Mouse (Mus musculus): ENCODE measurements at regions not wholly inside any gene's neighbourhood (a gene's known extent, or its start where the extent isn't known, plus 50 kb on each side); places are given as distances from the start of the nearest gene placed in this dataset.

DNA sequence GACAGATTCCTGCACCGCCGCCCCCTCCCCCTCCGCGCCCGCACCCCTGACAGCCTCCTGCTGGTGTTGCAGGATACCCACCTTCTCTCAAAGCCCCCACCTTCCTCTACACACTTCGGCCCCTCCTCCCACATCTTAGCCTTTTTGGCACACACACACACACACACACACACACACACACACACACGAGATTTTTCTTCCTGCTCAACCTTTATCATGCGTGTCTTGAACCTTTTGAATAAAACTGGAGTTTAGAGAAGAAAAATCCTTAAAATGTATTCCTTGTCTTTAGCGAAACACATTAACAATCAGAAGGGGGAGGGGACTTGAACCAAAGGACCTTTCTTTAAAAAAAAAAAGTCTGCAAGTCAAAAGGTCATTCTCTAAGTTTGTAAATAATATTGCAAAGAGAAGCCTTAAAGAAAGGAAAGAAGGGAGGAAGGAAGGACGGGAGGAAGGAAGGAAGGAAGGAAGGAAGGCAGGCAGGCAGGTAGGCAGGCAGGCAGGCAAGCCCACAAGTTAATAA lies 227.7 kb downstream of the Mef2c start:
- DNase-seq, result no peak

DNA sequence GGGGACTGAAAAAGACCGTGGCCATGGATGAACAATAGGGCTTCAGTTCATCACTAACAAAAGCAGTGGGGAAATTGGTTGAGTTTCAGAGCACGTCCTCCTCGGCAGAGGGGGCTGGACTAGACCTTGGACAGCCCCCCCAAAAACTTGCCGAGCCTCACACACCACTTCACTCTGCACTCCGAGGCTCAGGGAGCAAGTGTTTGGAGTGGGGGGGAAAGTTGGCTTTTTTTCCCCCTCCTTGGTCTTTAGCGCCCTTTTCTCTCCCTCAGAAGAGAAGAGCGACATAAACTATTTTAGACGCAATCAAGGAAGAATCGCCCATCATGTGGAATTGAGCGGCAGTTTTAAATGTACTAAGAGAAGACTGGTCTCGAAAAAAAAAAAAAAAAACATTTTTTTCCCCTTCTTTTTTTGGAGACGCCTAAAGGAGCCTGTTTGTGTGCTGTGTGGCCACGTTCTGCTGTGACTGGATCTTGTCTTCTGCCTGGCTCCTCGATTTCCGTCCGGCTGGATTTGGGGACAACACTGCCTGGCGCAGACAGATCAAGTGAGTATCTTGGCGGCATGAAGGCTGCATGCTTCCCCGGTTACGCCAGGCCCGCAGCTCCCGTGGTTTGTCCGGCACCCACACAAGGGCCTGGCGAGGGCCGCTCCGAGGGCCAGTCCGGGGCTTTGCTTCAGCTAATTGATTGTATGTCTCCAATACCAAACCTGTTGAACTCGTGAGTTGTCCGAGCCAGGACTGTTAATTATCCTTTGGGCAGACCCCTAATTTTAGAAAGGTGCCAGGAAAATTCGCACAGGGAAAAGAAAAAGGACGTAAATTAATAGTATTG lies 228.7 kb downstream of the Mef2c start:
- peak; percentile 44 for DNase-seq

DNA sequence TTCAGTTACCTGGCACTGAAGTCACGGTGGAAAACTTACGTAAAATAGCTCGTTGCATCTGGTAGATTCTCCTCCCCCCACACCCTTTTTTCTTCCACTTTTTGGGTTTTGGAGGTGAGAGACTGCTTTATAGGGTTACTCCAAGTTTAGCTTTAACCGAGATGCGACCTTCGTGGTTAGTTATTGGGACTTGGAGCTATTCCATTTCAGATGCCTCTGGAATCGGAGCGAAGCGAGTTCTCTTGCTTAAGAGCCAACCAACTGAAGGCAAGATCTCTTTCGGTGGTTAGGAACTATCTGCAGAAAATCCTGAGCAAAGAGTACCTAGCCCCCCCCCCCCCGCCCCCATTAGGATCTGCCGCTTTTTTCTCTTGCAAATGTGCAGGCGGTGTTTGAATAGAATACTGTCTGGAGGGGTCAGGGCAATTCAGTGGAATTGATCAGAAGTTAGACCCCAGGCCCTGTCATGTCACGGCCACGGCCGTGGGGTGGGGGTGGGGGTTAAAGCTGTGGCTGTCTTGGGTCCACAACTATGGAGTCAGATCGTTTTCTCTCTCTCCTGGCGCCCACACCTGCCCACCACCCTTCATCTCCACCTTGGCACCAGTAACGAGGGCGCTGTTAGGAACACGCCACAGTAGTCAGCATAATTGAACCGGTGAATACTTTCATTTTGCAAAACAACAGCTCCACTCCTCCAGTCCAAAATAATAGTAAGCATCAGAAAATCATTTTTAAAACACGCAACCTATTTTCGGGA lies 229.6 kb downstream of the Mef2c start:
- no peak for DNase-seq

DNA sequence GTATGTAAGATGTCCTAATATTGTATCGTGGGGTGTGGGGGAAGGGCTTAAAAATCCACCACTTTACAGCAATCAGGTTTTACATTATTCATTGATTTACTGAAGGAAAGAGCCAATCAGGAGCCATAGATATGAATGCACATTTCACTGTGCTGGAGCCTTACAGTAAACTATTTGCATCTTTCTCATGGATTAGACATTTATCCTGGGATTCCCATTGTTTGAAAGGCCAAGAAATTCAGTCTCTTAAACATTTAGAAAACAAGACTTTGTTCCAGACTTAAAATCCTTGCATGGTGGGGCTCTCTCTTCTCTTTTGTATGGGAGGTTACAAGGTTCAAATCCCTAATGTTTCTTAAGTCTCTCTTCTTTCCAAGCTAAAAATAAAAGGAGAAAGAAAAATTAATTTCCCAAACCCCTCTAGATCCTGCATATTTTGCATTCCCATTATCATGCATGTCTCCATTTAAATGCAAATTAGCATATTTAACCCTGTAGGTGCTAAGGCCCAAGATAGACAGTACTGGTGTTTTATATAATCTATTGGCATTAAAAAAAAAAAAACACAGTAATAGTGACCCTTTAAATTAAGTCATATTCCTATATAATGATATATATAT lies 230.3 kb downstream of the Mef2c start:
- no peak for DNase-seq

DNA sequence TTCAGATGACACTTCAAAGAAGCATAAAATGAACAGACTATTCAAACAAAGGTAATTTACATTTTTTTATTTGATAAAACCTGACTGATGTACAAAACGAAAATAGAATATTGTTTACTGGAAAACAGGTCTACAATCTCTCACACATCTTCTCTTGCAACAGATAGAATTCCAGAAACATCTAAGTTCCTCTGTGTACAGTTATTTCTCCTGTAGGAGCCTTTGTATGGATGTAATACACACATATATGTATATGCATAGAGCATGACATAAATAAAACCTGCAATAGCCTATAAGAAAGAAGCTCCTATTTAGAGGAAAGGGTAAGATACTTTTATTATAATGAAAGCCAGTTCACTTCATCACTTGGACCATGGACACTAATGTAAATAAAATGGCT lies 230.8 kb downstream of the Mef2c start:
- no peak for DNase-seq

DNA sequence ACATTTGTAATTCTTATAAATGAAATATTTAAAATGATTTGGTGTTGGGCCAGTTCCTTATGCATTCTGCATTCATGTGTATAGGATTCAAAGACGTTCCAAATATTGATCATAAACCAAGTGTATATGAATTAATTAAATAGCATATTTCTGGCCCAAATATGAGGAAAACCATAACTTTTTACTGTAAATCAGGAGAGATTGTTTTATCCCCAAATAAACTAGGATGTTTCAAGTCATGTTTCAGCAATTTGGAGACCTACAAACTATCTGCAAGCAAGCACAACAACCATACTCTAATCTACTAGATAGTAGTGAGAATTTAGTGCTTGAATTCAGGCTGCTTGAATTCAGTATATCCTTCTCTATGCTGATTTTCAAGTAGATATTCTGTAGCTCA lies 231.3 kb downstream of the Mef2c start:
- no peak for DNase-seq

DNA sequence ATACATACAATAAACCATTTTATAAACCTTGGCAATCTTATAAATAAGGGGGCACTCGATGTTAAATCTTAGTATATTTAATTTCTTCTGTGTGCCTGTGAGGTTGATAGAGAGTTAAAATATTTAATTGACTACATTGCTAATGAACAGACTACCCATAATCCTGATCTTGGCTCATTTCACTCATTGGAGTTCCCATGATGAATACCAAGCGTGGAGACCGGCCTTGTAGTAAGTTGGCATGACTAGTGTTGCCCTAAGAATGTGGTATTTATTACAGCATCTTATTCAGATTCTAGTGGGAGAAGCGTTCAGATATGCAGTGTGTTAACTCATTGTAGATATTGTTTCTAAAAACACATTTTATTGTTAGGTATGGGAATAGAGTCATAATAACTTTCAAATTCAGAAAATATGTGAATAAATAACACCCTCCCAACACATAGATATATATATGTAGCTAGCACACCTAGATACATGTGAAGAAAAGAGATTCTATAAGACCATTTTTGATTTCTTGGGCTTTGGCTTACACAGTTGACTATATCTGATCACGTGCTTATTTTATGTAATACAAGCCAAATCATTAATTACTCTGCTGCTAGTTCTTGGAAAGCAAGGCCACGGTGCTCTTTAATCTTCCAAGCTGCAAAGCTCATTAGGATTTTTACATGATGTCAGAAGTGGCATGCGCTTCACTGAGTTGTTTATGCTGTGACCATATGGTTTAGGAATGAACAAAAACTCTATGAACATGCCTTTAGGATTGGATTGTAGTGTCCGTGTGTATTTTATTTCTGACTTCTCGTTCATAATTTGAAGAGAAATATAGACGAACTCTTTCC lies 232.0 kb downstream of the Mef2c start:
- DNase-seq, result no peak

DNA sequence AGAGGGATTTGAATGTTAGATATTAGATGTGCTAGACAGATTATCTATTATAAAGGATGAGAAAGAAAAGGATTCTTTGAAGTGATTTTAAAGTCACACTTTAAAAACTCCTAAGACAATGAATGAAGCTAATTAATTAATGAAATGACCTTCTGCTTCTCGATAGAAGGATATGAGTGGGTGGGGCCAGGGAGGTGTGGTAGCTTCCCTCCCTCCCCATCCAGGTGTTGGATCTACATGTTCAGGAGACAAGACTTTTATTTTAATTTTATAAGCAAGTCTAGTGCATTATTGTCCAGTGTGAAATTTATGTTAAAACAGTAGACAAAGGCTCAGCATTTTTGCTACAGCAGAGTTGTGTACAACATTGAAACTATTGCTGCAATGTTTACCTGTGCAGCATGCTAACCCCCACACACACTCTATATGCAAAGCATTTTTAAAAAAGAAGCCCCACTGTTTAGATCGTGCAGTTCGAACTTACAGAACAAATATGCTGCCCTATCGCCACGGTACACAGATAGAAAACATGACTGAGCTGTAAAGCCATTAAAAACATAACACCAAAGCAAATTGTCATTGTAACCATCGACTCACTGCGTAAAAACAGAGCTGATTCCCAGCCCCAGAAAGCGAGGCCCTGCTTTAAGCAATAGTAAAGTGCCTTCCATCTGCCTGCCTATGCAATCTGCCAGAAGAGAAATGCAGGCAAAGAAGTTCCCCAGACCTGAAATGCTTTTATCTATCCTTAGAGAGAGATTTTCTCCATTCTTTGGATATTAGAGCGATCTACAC lies 233.4 kb downstream of the Mef2c start:
- no peak for DNase-seq

DNA sequence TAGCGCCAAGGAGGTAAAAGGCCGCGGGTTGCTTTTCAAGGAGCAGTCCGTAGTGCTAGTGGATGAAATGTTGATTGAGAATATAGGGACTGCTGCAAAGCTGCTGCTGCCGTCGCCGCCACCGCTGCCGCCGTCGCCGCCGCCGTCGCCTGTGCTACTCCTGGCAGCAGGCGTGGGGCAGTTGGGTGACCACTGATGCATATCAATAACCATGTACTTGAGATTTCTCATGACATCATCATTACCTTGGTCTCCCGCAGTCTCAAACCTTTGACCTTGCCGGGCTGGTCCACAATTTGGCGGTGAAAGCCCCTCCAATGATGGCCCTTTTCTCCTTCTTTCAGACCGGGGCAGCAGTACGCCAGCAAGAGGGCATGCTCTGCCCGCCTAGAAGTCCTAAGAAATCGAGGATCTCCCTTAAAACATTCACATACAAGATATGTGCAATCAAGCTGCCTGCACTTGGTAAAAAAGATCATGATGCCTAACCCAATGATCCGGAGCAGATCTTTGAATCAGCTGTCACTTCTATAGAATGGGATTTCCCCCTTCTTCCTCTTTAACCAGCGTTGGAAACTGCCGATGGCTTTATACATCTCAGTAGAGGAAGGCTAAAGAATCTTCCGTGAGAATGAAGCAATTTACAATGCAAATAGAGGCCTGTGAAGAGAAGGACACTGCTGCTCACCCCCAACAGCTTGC lies 234.1 kb downstream of the Mef2c start:
- DNase-seq, result no peak

DNA sequence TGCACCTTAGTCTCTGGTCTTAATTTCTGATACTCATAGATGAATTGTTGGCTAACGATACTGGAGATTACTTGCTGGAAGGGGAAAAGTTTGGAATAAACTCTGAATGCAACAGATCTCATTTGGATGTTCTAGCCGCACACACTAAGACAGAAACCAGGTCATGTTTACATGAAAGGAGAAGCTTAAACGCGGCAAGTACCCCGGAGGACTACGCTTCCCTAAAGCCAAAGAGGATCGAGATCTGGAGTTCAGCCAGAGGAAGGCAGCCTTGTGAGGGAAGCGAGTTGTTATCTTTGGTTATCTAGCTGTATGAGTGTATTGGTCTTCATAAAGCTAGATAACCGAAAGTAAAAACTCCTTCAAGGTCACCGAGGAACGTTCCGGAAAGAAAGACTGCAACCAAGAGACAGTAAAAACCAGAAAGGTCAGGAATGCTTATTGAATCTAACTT lies 234.7 kb downstream of the Mef2c start:
- DNase-seq, result no peak

DNA sequence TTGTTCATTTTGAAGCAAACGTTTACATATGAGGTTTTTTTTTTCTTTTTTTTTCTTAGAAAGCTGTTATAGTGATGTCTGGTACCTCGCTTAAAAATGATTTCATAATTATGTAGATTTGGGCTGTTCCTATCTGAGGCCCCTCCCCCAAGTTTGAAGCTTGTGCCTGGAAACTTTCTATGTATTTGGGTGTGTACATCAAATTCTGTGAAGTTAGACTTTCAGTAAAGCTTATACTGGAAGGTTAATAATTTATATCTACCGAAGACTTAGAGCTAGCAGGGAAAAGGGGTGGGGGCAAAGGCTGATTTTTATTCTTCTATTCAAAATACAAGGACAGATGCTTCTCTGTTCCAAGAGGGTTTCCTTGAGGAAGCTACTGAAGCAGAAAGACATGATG lies 235.3 kb downstream of the Mef2c start:
- DNase-seq, result no peak

DNA sequence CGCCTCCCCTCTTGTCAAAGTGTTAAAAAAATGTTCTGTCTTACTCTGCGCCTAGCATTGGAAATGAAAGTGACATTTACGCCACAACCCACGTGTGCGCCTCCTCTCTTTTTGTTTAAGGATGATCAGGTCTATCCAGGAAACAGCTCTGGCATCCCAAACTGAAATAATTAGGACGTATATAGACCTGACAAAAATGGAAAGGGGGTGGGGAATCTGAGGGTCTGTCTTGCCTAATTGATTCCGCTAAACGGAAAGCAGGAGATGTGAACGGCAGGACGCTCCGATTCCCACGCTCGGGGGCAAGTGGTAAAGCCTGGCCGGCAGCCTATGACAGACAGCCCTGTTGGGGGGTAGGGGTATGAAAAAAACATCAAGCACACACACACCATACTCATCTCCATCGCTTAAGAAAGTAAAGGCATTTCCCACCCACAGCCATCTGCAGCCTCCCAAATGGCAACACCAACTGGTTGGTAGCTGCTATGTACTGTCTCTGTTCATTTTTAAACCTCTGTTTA lies 235.8 kb downstream of the Mef2c start:
- DNase-seq, result peak; percentile 59

DNA sequence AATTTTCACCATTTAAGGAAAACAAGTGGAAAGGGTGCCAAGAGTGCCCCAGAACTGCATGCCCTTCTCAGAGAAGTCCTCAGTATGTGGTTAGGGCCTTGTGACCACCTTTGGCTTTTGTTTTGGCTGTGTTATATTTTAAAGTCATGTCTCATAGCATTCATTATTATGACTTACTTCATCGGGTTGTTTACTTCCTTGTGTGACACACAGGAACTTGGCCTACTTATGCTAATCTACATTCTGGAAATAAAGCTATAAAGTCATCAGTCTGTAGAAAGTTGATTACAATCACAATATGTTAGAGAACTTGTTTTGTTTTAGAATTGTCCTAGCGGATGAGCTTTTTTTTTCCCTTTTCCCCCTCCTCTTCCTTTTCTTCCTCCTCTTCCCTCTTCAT lies 236.3 kb downstream of the Mef2c start:
- no peak for DNase-seq

DNA sequence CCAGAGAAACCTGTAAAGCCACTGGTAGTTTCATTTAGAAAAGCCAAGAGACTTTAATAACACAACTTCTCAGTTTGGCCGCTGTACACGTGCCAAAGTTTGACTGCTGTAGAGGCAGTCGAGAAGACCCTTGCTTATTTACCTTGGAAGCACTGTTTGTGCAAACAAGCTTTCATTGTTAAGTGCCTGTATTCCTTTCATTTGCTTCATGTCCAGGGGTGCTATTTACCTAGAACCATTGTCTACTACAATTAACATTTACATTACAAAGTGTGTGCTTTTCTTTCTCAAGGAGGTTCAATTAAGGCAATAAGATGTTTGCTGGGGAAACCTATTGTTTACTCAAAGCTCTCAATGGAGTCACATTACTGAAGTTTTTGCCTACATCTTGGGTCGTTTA lies 236.9 kb downstream of the Mef2c start:
- no peak for DNase-seq

DNA sequence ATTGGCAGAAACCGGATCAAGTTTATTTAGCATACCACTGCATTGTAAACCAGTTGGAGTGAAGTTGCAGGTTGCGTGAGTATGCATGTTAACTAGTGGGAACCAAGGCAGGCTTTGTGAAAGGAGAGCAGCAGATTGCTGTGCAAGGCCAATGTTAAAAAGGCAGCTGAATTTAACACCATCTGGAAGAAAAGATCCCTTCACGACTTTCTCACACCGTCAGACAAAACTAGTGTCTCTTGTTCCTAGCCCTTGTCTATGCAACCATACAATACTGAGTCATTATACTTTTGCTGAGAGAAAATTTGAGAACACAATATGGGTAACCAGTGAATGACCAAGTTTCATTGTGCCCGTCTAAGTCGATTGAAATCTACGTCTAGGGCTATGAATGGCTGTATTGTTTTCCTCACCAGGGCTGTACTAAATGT lies 237.8 kb downstream of the Mef2c start:
- DNase-seq, result no peak

DNA sequence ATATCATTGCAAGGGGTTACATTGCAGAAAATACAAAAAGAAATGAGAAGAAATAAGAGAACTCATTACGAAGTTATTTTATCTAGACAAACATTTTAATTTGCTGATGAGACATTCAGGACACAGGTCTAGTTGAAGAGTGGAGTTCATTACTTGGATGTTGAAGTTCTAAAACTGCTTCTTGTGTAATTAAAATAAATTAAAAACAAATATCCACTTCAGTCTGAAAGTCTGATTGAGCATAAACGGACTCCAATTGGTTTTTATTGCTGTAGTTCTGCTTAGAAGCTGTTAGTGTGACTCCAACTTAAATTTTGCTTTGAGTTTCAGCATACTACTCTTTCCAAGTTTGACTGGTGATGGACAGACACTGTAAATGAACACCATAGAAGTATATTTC lies 238.3 kb downstream of the Mef2c start:
- DNase-seq, result no peak

DNA sequence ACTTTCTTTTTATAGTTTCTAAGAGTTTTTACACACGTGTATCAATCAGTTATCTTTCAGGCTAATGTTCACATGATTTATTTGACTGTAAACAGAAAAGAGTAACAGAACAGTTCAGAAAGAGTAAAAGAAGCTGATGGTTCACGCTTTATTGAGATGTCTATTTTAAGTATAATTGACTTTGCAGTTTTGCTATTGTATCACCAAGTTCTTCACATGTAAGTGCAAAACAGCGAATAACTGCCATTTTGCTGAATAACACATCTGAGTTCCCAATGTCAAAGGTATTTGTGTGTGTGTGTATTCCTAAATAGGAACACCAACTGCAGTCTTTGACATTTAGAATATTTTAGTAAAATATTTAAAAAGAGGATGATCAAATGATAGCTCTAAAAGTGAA lies 238.7 kb downstream of the Mef2c start:
- no peak for DNase-seq

DNA sequence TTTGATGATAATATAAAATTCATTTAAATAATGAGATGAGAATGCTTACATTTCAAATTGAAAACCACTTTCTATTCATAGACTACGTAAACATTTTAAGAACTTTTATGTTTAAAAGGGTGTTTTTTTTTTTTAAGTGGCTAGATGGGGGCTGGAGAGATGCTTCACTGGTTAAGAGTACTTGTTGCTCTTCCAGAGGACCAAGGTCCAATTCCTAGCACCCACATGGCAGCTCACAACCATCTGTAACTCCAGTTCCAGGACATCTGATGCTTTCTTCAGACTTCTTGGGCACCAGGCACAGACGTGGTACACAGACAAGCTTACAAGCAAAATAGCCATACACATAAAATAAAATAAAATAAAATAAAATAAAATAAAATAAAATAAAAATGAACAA lies 239.5 kb downstream of the Mef2c start:
- DNase-seq, result no peak

DNA sequence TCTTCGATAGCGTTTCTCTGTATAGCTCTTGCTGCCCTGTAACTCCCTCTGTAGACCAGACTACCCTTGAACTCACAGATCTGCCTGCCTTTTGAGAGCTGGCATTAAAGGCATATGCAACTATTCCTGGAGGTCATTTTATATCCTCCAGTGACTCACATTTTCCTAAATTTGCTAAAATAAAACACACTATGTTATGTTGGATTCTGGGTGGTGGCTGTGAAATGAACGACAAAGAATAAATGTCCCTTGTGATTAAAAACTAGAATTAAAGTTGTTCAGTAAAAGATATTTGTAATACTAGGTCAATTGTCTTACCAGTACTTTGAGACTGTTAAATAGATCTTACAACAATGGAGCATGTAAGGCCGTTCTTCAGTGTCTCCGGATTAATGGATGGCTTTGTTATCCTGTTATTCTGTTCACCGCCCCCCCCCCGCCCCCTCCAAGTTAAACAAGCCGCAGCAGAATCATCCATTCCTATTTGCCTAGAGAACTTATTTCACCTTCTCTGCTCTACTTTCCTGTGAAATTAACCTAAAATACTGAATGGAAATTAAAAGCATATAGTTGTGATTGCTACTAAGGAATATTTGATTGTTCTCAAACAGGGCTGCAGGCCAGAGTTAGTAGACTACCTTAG lies 240.4 kb downstream of the Mef2c start:
- no peak for DNase-seq

DNA sequence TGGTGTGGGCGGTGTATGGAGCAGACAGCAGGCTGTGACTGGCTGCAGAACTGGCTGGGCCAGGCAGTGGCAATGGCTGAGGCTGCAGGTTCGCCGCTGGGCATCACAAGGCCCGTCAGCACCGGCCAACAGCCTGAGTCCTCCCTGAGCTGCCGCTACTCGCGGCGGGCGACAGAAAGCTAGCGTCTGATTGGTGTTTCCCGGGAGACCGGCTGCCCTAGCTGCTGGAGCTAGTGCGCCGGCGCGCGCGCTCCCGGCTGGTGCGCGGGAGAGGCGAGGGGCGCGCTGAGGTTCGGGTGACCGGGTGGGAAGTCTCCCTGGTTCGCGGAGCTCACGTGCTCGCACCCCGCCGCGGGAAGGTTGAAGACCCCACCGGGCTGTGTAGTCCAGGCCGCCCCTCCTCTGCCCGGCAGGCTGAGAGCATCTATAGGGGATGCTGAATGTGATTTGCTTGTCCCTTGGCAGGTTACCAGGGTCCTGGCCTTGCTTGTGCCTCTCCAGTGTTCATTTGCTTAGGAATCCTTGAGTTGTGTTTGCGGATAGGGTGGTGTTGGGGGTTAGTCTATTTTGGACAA lies 241.2 kb downstream of the Mef2c start:
- DNase-seq, result peak; percentile 89

All from right cerebral cortex, postnatal 14 days (tissue).